Mouse (Mus musculus): ENCODE results near the gene Gm5089.

Gm5089 gene

DNA sequence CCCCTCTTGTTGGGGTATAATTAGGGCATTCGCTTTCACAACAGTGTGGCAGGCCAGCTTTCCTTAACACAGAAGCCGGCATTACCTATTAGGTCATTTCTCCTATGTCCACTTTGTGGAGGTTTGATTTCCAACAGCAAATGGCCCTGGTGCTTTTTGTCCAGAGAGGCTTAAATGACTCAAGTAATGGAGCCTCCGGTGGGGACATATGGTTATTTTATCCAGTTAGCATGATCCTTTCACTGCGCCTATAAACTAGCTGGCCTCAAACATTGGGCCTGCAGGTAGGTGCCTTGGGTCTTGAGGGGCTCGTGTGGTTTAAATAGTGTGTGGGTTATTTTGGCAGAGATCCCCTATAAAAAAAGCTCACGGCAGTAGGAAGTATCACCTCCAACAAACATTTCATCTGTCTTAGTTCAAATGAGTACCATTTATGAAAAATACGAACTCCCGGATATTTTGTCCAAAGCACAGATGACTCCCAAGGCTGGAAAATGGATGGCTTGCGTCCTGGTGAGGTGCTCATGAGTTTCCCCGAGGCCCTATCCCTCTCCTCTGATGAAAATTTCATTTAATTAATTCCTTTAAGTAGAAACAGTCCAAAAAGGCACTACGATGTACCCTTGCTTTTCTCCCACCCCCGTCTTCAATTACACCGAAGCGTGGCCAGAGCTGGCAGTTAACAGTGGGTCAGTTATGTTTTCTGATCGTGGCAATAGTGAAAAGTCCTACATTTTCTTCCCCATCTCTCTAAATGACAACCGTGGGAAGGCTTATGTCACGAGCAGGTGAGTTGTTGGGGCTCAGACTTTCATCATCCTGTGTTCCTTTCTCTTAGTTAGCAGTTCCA lies 64.4 kb downstream of the Gm5089 start:
- DNase-seq (ENCODE audit: low spot score), result no peak

DNA sequence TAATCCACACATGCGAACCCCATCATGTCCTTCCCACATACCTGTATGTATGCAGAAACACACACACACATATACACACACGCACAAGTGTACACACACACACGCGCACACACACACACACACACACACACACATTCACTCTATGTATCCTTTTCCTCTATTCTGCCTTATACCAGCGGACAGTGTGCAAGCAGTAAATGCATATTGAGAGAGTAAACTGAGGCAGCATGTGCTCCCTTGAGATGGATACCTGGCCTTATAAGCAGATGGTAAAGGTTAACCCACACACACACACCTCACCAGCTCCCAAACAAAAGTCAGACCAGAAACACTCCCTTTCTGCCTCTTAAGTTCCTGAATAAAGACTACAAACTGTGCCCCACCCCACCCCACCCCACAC lies 65.2 kb downstream of the Gm5089 start:
- DNase-seq (ENCODE audit: low spot score), result no peak

DNA sequence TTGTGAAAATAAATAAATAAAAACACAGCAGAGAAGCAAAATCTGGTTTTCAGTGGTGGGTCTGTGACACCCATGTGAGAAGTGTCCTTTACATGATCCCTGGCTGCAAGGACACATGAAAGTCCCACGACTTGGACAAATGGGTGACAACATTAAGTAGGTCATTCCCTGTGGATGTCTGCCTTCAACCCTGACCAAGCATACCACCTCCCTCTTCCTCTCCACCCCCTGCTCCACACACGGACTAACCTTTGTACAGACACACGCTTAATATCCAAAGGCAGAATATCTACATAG lies 65.7 kb downstream of the Gm5089 start:
- DNase-seq (ENCODE audit: low spot score), result no peak
